Mouse (Mus musculus) G1E (cell line): ENCODE measurements around the gene Sema3a. TPM values are rescaled to one million over a fixed set of nuclear protein-coding genes. Genes with fewer than 3 reads are reported as not detected.

Source experiments
- ATAC-seq: 2 replicates; pipeline ENCODE4 v1.8.0; 2016; ENCODE audit warnings: mild to moderate bottlenecking; ENCODE audit not compliant: insufficient number of reproducible peaks, poor library complexity, low FRiP score, severe bottlenecking; ENCODE audit errors: extremely low read depth
- DNase-seq: peaks from one replicate; pipeline ENCODE4 v3.0.0; 2012; ENCODE audit warnings: low spot score
- H3K27me3 ChIP-seq: 2 replicates; pipeline ENCODE4 v1.6.1; 2012; ENCODE audit warnings: mild to moderate bottlenecking, low read length, inconsistent platforms; ENCODE audit not compliant: insufficient read depth
- H3K36me3 ChIP-seq: replicated peaks from 2 replicates; pipeline ENCODE3; 2012; ENCODE audit warnings: mild to moderate bottlenecking, inconsistent platforms
- H3K4me1 ChIP-seq: 2 replicates; pipeline ENCODE4 v1.6.1; 2012; ENCODE audit warnings: low read depth, low read length, inconsistent platforms, mixed read lengths; ENCODE audit not compliant: insufficient read depth
- H3K4me3 ChIP-seq: 2 replicates; pipeline ENCODE4 v1.5.1; 2012; ENCODE audit warnings: low read depth, mild to moderate bottlenecking, inconsistent platforms, low read length, moderate library complexity, mixed read lengths
- H3K9me3 ChIP-seq: replicated peaks from 2 replicates; pipeline ENCODE4 v1.6.1; 2012; ENCODE audit warnings: inconsistent platforms
- CTCF ChIP-seq: IDR thresholded peaks from 2 replicates; pipeline ENCODE4 v1.5.1; 2012; ENCODE audit warnings: low read depth, low read length, inconsistent platforms, mixed read lengths
- GATA1 ChIP-seq: IDR thresholded peaks from 2 replicates; pipeline ENCODE4 v1.6.1; 2012; ENCODE audit warnings: borderline replicate concordance, low read length, inconsistent platforms, mixed read lengths
- GATA2 ChIP-seq: IDR thresholded peaks from 2 replicates; pipeline ENCODE4 v1.6.1; 2012; ENCODE audit warnings: low read depth, low read length, inconsistent platforms, borderline replicate concordance
- POLR2AphosphoS5 ChIP-seq: IDR thresholded peaks from 2 replicates; pipeline ENCODE4 v1.6.1; 2012; ENCODE audit warnings: low read depth, low read length, inconsistent platforms; ENCODE audit not compliant: insufficient replicate concordance
- TAL1 ChIP-seq: conservative IDR thresholded peaks from 2 replicates; pipeline ENCODE4 v1.6.1; 2012; ENCODE audit warnings: low read depth, low read length, inconsistent platforms, mixed read lengths
- polyA plus RNA-seq: library from polyadenylated mRNA; stranded (reverse); fragments of >175 nt; gene quantifications from 2 replicates; pipeline ENCODE4 v1.2.3, GENCODE M21; 2012
- total RNA-seq, 2 experiments: library from RNA; stranded (forward) in 1 of 2; stranded (reverse) in 1 of 2; fragments of 200-1000 nt in 1 of 2; fragments of >200 nt in 1 of 2; fragmentation: Nextera tagmentation in 1 of 2; gene quantifications; 2 replicates each; pipeline ENCODE4 v1.2.3; 2014 to 2017

Sema3a gene
- total and polyA plus RNA-seq, 3 experiments, result 0.38 TPM; not detected in 2

GRCm38 (mm10) chr5:13421276-13421925, 296.2 kb downstream of the Sema3a start:
- no peak overlapping the region for H3K4me3 ChIP-seq
- H3K4me1 ChIP-seq, result no peaks in the 10 kb centered on the region
- TF ChIP-seq GATA1 (no peak), TAL1 (no peak), POLR2AphosphoS5 (no peak), CTCF (no peak), GATA2 (no peak)
- no peaks in the 10 kb centered on the region for H3K27me3 ChIP-seq
- ATAC-seq, result no peak
- DNase-seq, result no peak
- H3K9me3 ChIP-seq, result no peaks in the 10 kb centered on the region
- H3K36me3 ChIP-seq, result no peaks in the 10 kb centered on the region

GRCm38 (mm10) chr5:13428702-13429101, 303.5 kb downstream of the Sema3a start:
- ATAC-seq, result no peak
- H3K9me3 ChIP-seq, result no peaks in the 10 kb centered on the region
- H3K4me1 ChIP-seq, result no peaks in the 10 kb centered on the region
- no peak for TF ChIP-seq POLR2AphosphoS5
- TF ChIP-seq GATA1, result no peak
- TF ChIP-seq CTCF, result no peak
- TF ChIP-seq GATA2, result no peak
- TF ChIP-seq TAL1, result no peak
- no peaks in the 10 kb centered on the region for H3K27me3 ChIP-seq
- no peak for DNase-seq
- H3K36me3 ChIP-seq, result no peaks in the 10 kb centered on the region
- H3K4me3 ChIP-seq, result no peak overlapping the region

GRCm38 (mm10) chr5:13431827-13432226, 306.6 kb downstream of the Sema3a start:
- ATAC-seq (no peak), DNase-seq (no peak)
- no peak for TF ChIP-seq POLR2AphosphoS5
- Histone ChIP-seq H3K27me3 (no peaks in the 10 kb centered on the region), H3K9me3 (no peaks in the 10 kb centered on the region), H3K4me1 (no peaks in the 10 kb centered on the region), H3K4me3 (no peak overlapping the region), H3K36me3 (no peaks in the 10 kb centered on the region)

- Histone ChIP-seq H3K4me3 (no peak overlapping the region), H3K27me3 (no peaks in the 10 kb centered on the region), H3K36me3 (no peaks in the 10 kb centered on the region), H3K9me3 (no peaks in the 10 kb centered on the region), H3K4me1 (no peaks in the 10 kb centered on the region)
- ATAC-seq (no peak), DNase-seq (no peak)
- TF ChIP-seq GATA1, result no peak
- TF ChIP-seq TAL1, result no peak
- TF ChIP-seq GATA2, result no peak
- no peak for TF ChIP-seq CTCF
- TF ChIP-seq POLR2AphosphoS5, result no peak
Observed at GRCm38 (mm10) chr5:13432574-13432973, 307.4 kb downstream of the Sema3a start.

GRCm38 (mm10) chr5:13433303-13433702, 308.1 kb downstream of the Sema3a start:
- ATAC-seq, result no peak
- H3K27me3 ChIP-seq, result no peaks in the 10 kb centered on the region
- H3K4me3 ChIP-seq, result no peak overlapping the region
- H3K9me3 ChIP-seq, result no peaks in the 10 kb centered on the region
- H3K36me3 ChIP-seq, result no peaks in the 10 kb centered on the region
- H3K4me1 ChIP-seq, result no peaks in the 10 kb centered on the region
- no peak for DNase-seq
- TF ChIP-seq GATA1 (no peak), POLR2AphosphoS5 (no peak), CTCF (no peak), GATA2 (no peak), TAL1 (no peak)

- no peaks in the 10 kb centered on the region for H3K27me3 ChIP-seq
- TF ChIP-seq GATA1, result no peak
- no peak for TF ChIP-seq TAL1
- ATAC-seq (no peak), DNase-seq (no peak)
- H3K4me1 ChIP-seq, result no peaks in the 10 kb centered on the region
- no peaks in the 10 kb centered on the region for H3K36me3 ChIP-seq
- no peak overlapping the region for H3K4me3 ChIP-seq
- no peaks in the 10 kb centered on the region for H3K9me3 ChIP-seq
Observed at GRCm38 (mm10) chr5:13441112-13441511, 315.9 kb downstream of the Sema3a start.
